Mouse (Mus musculus) cerebellum, adult 11 months (tissue): Measurements from ENCODE around the gene Mageb3.
"Not testable (repeated sequence)": the region's sequence is repeated elsewhere in the genome, so short reads cannot be mapped to it uniquely, and the experiment has no call there.

Experiments used
- DNase-seq: peaks from one replicate; pipeline ENCODE4 v3.0.0; 2022

Gene Mageb3

GRCm38 (mm10) chr2:121955765-121956223, at the start of gene Mageb3, which contains the start of gene Ctdspl2:
Gene Mageb3 (minus strand): TSS chr2:121956092.
Gene Ctdspl2 (plus strand): TSS chr2:121956001.
- DNase-seq, result peak; percentile 97

GRCm38 (mm10) chr2:121995738-121996137, 39.8 kb upstream of the Mageb3 start:
- DNase-seq, result no peak

GRCm38 (mm10) chr2:121957216-121957792, 1.4 kb upstream of the Mageb3 start:
- no peak for DNase-seq

- DNase-seq, result peak; percentile 94
These were observed 529 bp upstream of the Mageb3 start for GRCm38 (mm10) chr2:121956224-121957018.

- DNase-seq, result peak; percentile 7
These were observed 778 bp downstream of the Mageb3 start for GRCm38 (mm10) chr2:121954971-121955656.

- DNase-seq, result no peak
These were observed 12.5 kb downstream of the Mageb3 start for GRCm38 (mm10) chr2:121943364-121943763.

GRCm38 (mm10) chr2:121937624-121938023, 18.3 kb downstream of the Mageb3 start:
- DNase-seq, result not testable (repeated sequence)

GRCm38 (mm10) chr2:121916047-121916970, 39.6 kb downstream of the Mageb3 start:
- DNase-seq, result no peak

GRCm38 (mm10) chr2:121909975-121910374, 45.9 kb downstream of the Mageb3 start:
- DNase-seq, result no peak
